Mouse (Mus musculus) heart, adult 18-20 months (tissue): Measurements from ENCODE around the gene Col9a1. TPM values are rescaled to one million over a fixed set of nuclear protein-coding genes. Genes with fewer than 3 reads are reported as not detected.

Experiments
- DNase-seq, 2 experiments: peaks; one replicate each; pipeline ENCODE4 v3.0.0; 2021 to 2022; ENCODE audit warnings: mixed read lengths in 1 of 2
- total RNA-seq, 2 experiments: library from RNA; stranded (reverse); gene quantifications; 2 replicates each; pipeline ENCODE4 v1.2.3; 2021

Gene Col9a1
- total RNA-seq, 2 experiments from 2014 or later: 0.07 TPM; not detected in 1

- DNase-seq: no peak
Measured at GRCm38 (mm10) chr1:24222231-24222630, 44.8 kb downstream of the Col9a1 start.

GRCm38 (mm10) chr1:24222981-24223612 lies 45.7 kb downstream of the Col9a1 start:
- DNase-seq: no peak

- no peak for DNase-seq
Measured at GRCm38 (mm10) chr1:24225825-24226526, 48.6 kb downstream of the Col9a1 start.

GRCm38 (mm10) chr1:24226941-24227711 lies 49.7 kb downstream of the Col9a1 start:
- DNase-seq: no peak

- DNase-seq: no peak
Measured at GRCm38 (mm10) chr1:24229552-24229951, 52.1 kb downstream of the Col9a1 start.

GRCm38 (mm10) chr1:24230428-24230827 lies 53.0 kb downstream of the Col9a1 start:
- DNase-seq: no peak

GRCm38 (mm10) chr1:24231504-24232270 lies 54.3 kb downstream of the Col9a1 start:
- no peak for DNase-seq

GRCm38 (mm10) chr1:24236330-24236729 lies 58.9 kb downstream of the Col9a1 start:
- no peak for DNase-seq

GRCm38 (mm10) chr1:24240039-24240691 lies 62.8 kb downstream of the Col9a1 start:
- no peak for DNase-seq

- DNase-seq: no peak
Measured at GRCm38 (mm10) chr1:24244931-24245330, 67.5 kb downstream of the Col9a1 start.

GRCm38 (mm10) chr1:24245700-24246375 lies 68.4 kb downstream of the Col9a1 start:
- no peak for DNase-seq

GRCm38 (mm10) chr1:24248294-24249104 lies 71.1 kb downstream of the Col9a1 start:
- peak in 1 of 2 experiments; percentile 3 for DNase-seq

GRCm38 (mm10) chr1:24249105-24249664 lies 71.8 kb downstream of the Col9a1 start:
- DNase-seq: peak; percentile 8 to 18

GRCm38 (mm10) chr1:24257961-24258360 lies 80.6 kb downstream of the Col9a1 start:
- DNase-seq: no peak

- no peak for DNase-seq
Measured at GRCm38 (mm10) chr1:24259419-24259818, 82.0 kb downstream of the Col9a1 start.

GRCm38 (mm10) chr1:24261181-24261580 lies 83.8 kb downstream of the Col9a1 start:
- DNase-seq: no peak

GRCm38 (mm10) chr1:24267022-24267421 lies 89.6 kb downstream of the Col9a1 start:
- no peak for DNase-seq

- DNase-seq: no peak
Measured at GRCm38 (mm10) chr1:24286360-24286759, 109.0 kb downstream of the Col9a1 start.

- no peak for DNase-seq
Measured at GRCm38 (mm10) chr1:24292515-24292914, 115.1 kb downstream of the Col9a1 start.
